Mouse (Mus musculus) regulatory T cell (primary cell): ENCODE results near the gene Nudt9.
"Not testable (repeated sequence)": the region's sequence is repeated elsewhere in the genome, so short reads cannot be mapped to it uniquely, and the experiment has no call there.

Experiments used
- in situ Hi-C: fragments of 300-600 bp; cut with MboI, MseI; formaldehyde crosslinking; loops from one replicate; pipeline ENCODE4 v1.15.1; 2025; ENCODE audit warnings: high pct_unique_total_duplicates

Gene Nudt9

GRCm38 (mm10) chr5:104046256-104047199 is at the start of gene Nudt9:
TSS of gene Nudt9 (plus strand) at chr5:104046306.
- in situ Hi-C loops: no loop called here

GRCm38 (mm10) chr5:103998739-103999138 is 47.4 kb upstream of the Nudt9 start:
- in situ Hi-C loops: no loop called here

GRCm38 (mm10) chr5:103999738-104000137 is 46.4 kb upstream of the Nudt9 start:
- in situ Hi-C loops: loop anchor here (5.0 kb wide), 2 partner anchors 63 to 338 kb away; no protein-coding TSS in a partner anchor

- in situ Hi-C loops: loop anchor here (5.0 kb wide), 2 partner anchors 60 to 335 kb away; no protein-coding TSS in a partner anchor
Measured at GRCm38 (mm10) chr5:104002549-104003255, 43.4 kb upstream of the Nudt9 start.

- in situ Hi-C loops: loop anchor here (5.0 kb wide), 2 partner anchors 59 to 334 kb away; no protein-coding TSS in a partner anchor
Measured at GRCm38 (mm10) chr5:104003256-104003931, 42.7 kb upstream of the Nudt9 start.

- in situ Hi-C loops: loop anchor here (5.0 kb wide), 2 partner anchors 58 to 333 kb away; no protein-coding TSS in a partner anchor
Measured at GRCm38 (mm10) chr5:104003955-104004354, 42.2 kb upstream of the Nudt9 start.

GRCm38 (mm10) chr5:104006811-104007210 is 39.3 kb upstream of the Nudt9 start:
- in situ Hi-C loops: no loop called here

GRCm38 (mm10) chr5:104007801-104008200 is 38.3 kb upstream of the Nudt9 start:
- in situ Hi-C loops: no loop called here

- in situ Hi-C loops: no loop called here
Measured at GRCm38 (mm10) chr5:104009421-104009820, 36.7 kb upstream of the Nudt9 start.

GRCm38 (mm10) chr5:104010261-104010660 is 35.8 kb upstream of the Nudt9 start:
- in situ Hi-C loops: no loop called here

- in situ Hi-C loops: no loop called here
Measured at GRCm38 (mm10) chr5:104011419-104011818, 34.7 kb upstream of the Nudt9 start.

- in situ Hi-C loops: no loop called here
Measured at GRCm38 (mm10) chr5:104021597-104022378, 24.3 kb upstream of the Nudt9 start, which contains the start of gene Hsd17b11. TSS of gene Hsd17b11 (minus strand) at chr5:104021919.

- in situ Hi-C loops: no loop called here
Measured at GRCm38 (mm10) chr5:104022558-104022957, 23.5 kb upstream of the Nudt9 start.

GRCm38 (mm10) chr5:104023289-104024020 is 22.7 kb upstream of the Nudt9 start:
- in situ Hi-C loops: no loop called here

GRCm38 (mm10) chr5:104024193-104024592 is 21.9 kb upstream of the Nudt9 start:
- in situ Hi-C loops: not testable (repeated sequence)

GRCm38 (mm10) chr5:104024762-104025161 is 21.3 kb upstream of the Nudt9 start:
- in situ Hi-C loops: no loop called here

- in situ Hi-C loops: no loop called here
Measured at GRCm38 (mm10) chr5:104025245-104025854, 20.8 kb upstream of the Nudt9 start.

- in situ Hi-C loops: no loop called here
Measured at GRCm38 (mm10) chr5:104032434-104033097, 13.5 kb upstream of the Nudt9 start.

GRCm38 (mm10) chr5:104035066-104035465 is 11.0 kb upstream of the Nudt9 start:
- in situ Hi-C loops: no loop called here
